Mouse (Mus musculus): Measurements from ENCODE around the gene Cox7a1.

DNA sequence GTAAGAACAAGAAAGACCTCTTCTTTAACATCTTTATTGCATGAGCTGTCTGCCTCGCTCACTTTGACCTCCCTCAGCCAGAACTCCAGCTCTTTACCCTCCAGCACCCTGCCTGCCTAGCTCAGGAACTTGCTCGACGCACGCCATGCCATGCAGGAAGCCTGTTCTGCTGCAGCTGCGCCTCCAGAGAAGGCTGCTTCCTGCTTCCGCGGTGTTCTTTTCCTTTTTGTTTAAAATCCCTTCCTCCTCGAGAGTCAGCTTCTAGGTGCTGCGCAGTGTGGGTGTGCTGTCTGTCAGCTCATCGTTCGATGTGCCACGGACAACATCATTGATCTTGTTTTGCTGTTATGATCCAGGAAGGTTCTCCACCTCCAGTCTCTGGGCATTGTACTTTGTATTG is 7.5 kb upstream of the Cox7a1 start:
- TF ChIP-seq POLR2A (IDR thresholded peaks at IDR 0.05; ENCODE audit: low read depth, low read length) (no peak), CTCF (conservative IDR thresholded peaks at IDR 0.05; ENCODE audit: insufficient read depth, insufficient read length, low read depth, low read length) (no peak)

All from kidney, adult 2 months (tissue).